Mouse (Mus musculus) heart, postnatal 0 days (tissue): ENCODE data around the gene Ccdc121.

ENCODE experiments used
- CTCF ChIP-seq: IDR thresholded peaks from 2 replicates; pipeline ENCODE4 v1.5.1; 2016; ENCODE audit warnings: antibody characterized with exemption, control low read depth, low read depth
- EP300 ChIP-seq: IDR thresholded peaks from 2 replicates; pipeline ENCODE4 v1.6.1; 2016; ENCODE audit warnings: antibody characterized with exemption, low read depth

DNA sequence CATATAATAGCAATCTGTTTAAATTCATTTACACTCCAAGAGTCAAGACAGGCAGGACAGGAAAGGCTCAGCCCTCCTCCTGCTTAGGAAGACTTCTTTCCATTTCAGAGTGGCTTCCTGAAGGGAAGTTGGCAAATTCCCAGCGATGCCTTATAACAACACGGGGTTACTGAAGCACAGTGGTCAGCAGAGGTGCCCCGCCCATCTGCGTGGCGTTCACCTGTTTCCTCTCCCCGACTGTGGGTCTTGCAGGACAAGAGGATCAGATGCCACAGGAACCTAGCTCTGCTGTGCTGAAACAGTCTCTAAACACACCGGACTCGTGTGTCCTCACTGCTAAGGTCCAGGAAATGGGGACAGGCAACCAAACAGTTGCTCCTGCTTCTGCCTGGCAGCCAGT, 5.9 kb downstream of the Ccdc121 start:
- TF ChIP-seq CTCF (no peak), EP300 (no peak)
